Mouse (Mus musculus): ENCODE results near the gene Ptprt.

Ptprt gene

DNA sequence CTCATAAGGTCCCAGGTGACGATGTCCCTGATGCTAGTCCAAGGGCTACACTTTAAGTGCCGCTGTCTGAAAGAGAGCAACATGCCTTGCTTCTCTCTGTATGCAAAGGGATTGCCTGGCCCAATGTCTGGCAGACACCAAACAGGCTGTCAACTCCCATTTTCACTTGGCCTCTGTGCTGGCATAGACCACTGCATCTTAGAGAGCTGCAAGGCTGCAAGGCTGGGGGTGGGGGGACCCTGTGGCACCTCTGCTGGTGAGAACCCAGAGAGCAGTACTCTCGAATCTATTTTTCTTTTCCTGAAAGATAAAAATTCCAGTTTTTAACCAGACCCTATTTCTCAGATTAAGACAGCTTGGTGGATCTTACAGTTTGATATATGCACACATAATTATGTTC is 69.6 kb downstream of the Ptprt start:
- no peak for DNase-seq (ENCODE audit: low spot score in 2 of 2)

DNA sequence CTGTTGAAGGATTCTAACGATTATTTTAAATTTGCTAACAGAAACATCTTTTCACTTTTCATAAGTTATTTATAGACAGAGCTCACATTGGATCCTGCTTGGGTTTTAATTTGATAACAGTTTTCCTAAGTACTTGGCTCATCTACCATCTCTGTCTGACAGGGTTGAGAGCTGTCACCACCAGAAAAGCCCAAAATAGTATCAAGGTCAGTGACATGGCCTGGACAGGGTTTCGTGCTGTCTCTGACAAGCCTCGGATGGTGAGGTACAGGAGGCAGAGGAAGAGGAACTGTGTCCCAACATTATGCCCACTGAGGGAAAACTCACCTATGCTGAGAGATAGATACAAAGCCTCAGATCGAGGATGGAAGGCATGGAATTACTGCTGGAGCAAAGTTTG is 79.3 kb downstream of the Ptprt start:
- no peak for DNase-seq (ENCODE audit: low spot score in 2 of 2)

DNA sequence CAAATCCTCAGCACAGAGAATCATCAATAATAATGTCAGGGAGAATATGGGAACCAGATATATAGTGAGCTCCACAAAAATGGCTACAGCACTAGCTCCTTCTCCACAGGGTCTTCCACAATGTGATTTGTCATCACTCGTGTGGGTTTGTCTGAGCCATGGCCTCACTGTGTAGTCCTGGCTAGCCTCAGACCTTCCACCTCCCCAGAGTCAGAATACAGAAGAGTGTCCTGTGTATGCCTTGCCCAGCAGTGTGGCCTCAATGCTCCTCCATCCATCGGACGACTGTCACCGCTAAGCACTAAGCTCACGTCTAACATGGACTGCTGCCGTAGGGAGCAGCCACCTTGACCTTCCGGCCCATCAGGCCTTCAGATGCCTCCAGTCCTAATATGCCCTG is 83.1 kb downstream of the Ptprt start:
- no peak for DNase-seq (ENCODE audit: low spot score in 2 of 2)

DNA sequence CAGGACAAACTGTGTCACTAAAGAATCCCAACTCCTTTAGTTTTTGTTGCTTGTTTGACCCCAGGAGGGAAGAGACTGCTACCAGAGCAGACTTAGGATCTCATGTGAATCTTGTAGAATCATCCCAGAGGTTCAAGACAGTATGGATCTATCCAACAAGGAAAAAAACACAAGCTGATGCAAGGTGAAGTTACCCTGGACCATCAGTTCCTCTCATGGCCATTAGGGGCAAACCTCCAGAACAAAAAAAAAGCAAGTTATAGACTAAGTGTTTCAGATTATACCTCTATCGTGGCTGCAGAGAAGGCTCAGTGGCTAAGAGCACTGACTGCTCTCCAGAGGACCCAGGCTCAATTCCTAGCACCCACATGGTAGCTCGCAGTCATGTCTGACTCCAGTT is 88.1 kb downstream of the Ptprt start:
- no peak for DNase-seq (ENCODE audit: low spot score in 2 of 2)

DNA sequence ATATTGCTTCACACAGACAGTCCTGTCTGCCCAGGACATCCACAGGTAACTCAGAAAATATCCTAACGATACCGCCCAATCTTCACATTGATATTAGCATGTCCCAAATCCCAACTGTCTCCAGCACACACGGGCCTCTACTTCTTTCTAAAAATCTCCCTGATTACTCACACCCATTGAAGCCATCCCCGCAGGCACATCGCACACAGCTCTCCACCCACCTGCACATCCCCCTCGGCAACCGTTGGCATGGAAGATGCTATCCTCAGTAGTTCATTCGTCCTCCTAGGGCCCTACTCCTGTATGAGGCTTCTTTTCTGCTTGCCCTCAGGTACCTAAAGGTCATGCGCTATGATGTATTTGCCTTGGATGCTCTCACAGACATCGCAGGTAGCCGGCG is 89.9 kb downstream of the Ptprt start:
- no peak for DNase-seq (ENCODE audit: low spot score in 2 of 2)

DNA sequence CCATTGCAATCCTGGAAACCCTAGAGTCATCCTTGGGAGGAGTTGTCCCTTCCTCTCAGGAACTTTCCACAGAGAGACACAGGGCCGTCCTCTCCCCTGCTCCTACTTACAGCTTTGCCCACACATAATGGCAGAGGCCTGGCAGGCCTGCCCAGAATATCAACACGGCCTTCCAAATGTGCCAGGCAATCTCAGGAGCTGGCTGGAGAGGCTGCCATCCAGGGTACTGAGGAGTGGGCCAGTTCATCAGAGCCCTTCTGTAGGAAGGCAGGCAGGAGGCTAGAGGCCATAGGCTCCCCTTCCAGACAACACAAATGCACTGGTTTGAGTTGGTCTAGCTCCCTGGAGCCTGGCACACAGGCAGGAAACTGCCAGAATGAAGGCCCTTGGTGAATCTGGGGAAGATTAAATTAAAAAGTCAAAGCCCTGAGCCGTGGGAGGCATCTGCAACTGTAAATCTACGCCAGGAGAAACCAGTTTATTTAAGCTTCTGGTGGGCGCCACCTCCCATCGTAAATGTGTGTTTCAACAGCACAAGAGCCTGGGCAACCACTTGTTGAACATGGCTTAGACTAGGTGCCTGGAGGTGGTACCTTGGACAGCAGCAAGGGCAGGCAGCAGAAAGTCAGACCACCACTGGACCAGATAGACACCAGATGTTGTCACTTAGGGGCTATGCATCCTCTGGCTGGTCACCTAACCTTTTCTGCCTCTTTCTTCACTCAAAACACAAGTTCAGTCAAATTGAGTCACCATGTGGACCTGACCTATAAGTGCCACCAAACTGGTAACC is 92.4 kb downstream of the Ptprt start:
- no peak for DNase-seq (ENCODE audit: low spot score in 2 of 2)

DNA sequence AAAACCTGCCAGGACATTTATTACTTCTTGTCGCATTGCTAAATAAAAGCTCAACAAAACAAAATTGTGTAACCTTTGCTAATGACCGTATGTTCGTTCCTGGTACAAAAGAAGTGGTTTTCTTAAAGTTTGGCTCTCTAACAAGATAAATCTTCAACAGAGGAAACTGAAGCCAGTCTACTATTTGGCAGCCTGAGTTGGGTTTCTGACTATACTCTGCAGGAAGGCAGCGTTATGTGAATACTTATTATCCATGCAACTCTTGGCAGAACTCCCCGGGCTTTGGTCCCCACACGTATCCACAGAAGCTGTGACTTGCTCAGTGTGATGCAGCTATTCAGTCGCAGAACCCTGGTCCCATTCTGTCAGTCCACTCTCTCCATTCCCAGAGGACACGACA is 112.6 kb downstream of the Ptprt start:
- DNase-seq (ENCODE audit: low spot score in 2 of 2) = peak in 1 of 2 experiments; percentile 18

DNA sequence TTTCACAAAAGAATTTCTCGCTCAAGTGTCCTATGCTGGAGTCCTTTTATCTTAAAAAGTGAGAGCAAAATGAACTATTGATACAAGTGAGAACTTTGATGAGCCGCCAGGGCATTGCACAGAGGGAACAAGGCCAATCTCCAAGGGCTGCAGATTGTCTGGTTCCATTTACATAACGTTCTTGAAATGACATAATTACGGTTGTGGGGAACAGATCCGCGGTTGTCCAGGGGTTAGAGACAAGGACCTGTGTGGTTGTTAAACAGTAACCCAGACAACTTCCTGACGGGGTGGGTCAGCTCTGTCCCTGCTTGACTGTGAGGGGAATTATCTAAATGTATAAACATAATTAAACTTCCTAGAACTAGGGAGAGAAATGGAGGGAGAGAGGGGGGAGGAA is 129.3 kb downstream of the Ptprt start:
- no peak for DNase-seq (ENCODE audit: low spot score in 2 of 2)

DNA sequence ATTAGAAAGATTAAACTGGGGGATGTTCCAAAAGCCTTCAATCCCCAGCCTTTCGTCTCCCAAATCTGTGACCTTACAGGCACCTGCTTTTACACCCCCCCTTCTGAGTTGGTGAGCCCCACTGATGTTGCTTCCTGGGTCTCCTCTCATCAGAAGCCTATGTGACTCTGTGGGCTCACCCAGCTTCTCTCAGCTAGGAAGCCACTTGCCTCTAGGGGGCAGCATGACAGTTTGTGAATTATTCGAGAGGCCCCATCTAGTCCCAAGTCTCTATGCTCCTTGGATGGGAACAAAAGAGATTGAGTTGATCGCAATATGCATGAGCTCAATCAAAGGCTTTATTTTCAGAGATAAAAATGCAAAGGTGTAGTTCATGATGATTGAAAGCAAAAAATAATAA is 132.0 kb downstream of the Ptprt start:
- no peak for DNase-seq (ENCODE audit: low spot score in 2 of 2)

DNA sequence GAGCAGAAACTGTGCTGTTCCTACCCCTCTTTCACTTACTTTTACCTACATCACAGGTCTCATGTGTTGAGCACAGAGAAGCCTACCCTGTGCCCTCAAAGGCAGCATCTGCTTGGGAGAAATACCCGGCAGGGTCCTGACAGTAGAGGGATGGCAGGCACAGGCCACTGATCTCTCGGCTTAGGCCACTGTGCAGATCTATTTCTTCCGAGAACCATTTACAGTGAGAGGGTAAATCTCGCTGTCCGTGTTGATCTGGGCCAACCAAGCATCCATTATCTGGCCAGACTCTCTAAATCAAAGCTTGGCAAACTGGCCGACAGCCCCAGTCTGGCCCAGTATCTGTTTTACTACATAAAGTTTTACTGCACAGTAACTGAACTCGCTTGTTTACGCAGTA is 145.0 kb downstream of the Ptprt start:
- no peak for DNase-seq (ENCODE audit: low spot score in 2 of 2)

DNA sequence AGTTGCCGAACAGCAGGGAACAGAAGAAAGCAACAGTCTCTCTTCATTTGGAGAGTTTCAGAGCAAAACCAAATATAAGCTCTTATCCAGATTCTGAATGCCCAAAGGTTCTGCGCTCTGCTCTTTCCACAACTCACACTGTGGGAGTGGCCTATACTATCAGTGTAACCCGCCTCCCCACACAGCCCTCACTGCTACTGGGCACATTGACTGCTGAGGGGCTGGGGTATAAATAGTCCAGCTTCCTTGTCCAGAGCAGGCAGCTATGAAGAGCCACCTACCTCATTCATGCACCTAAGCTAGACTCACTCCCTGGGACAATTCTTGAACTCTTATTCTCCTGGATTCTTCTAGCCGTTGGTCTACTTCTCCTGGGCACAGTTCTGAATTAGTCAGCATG is 147.9 kb downstream of the Ptprt start:
- DNase-seq (ENCODE audit: low spot score in 2 of 2) = no peak

DNA sequence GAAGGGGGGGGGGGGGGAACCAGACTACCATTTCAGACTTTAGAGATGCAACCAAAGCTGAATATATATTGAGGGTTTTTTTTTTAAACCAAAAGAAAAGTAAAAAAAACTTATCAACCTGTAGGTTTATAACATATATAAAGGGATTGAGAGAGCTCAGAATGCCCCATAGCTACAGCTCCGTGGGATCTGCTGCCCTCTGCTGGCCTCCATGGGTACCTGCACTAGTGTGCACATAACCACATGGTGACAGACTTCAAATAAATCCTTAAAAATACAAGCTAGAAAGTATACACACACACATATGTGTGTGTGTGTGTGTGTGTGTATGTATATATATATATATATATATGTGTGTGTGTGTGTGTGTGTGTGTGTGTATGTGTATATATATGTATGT is 148.9 kb downstream of the Ptprt start:
- no peak for DNase-seq (ENCODE audit: low spot score in 2 of 2)

DNA sequence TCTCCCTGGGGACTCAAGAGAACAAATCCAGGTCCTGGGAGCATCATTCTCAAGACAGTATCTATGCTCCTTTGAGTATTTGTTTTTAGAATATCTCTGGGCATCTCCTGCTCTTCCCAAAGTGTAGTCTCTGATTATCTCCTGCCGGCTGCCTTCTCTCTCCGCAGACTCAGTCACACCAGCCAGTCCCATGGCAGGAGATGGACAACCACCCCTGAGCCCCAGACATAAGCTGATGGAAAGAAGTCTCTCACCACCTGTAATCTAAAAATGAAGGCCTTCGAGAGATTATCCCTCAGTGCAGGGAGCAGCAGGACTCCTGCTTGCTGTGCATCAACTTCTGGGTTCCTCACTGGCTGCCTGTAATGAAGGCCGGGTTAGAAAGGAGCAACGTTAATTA is 151.9 kb downstream of the Ptprt start:
- DNase-seq (ENCODE audit: low spot score in 2 of 2) = no peak

DNA sequence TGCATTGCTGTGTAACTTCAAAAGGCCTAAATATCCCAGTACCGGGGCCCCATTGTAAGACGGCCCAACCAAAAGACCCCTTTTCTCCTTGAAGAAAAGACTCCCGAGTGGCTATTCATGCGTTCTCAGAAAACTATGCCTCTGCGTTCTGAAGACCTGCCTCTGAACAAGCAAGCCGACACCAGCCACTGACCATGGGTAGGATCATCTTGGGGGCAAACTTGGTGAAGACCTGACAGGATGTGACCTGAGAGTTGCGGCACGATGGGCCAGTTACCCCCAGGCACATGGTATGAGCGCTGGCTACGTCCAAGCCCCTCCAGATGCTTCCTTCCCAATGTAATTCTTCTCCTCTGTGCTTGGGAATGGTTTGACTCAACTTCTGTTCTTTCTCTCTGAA is 153.3 kb downstream of the Ptprt start:
- no peak for DNase-seq (ENCODE audit: low spot score in 2 of 2)

DNA sequence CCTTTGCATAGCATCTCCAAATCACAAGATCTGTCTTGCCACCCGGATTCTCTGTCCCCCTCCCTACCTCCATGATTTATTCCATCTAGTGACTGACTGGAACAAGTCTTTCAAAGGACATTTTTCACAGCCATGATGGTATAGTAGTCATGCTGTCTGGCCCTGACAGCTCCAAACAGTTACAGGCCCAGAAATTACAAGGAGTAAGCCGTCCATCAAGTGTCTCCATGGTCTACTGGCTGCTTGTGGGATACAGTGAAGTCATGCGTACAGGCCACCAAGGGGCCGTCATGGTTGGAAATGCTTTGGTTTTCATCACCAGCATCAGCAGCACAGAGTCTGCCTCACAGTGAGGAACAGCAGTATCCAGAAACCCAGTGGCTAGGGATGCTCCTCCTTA is 156.1 kb downstream of the Ptprt start:
- DNase-seq (ENCODE audit: low spot score in 2 of 2) = no peak

DNA sequence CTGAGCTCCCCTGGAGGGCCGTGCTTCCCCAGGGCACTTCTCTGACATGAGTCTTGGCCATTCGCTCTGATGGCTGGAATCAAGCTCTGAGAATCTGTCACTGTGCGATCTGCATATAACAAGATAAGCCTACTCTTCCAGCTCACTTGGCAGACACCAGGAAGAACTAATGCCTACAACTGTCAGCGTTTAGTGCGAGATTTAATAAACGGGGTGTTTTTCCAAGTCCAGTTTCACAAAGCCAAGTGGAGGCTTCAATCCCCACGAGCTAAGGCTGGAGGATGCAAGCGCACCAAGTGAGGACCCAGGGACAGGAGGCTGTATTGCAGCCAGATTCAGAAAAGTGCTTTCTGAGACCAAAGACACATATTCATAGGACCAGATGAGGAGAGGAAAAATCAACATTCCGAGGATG is 161.4 kb downstream of the Ptprt start:
- peak in 1 of 2 experiments; percentile 11 for DNase-seq (ENCODE audit: low spot score in 2 of 2)

DNA sequence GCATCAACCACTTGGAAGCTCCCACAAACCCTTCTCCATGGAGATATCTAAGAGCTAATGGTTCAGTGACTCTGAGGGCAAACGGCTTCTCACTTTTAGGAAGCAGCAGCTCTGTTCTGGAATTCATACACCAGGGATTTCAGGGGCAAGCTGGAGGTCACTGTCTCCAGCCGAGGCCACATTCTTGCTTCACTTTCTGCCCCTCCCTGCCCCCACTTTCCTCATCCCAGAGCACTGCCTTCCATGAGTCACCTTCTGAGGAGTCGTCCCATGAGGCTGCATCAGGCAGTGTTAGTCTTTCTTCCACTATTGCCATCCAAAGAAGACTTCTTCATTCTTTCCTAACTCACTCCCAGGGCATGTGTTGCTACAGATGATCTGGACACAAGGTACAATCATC is 162.8 kb downstream of the Ptprt start:
- no peak for DNase-seq (ENCODE audit: low spot score in 2 of 2)

DNA sequence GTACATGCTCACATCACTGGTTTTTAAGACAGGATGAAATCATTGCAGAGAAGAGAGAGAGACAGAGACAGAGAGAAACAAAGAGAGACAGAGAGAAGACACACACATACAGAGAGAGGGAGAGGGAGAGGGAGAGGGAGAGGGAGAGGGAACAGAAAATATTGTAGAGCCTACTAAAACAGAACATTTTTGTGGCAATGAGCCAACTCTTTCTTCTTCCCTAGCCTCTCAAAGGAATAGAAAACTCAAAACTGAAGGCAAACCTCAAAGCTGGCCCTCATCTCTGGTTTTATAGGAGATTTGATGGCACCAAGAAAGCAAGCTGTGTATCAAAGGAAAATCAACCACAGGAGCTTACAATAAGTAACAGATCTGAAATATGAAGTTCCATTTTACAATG is 176.9 kb downstream of the Ptprt start:
- DNase-seq (ENCODE audit: low spot score in 2 of 2) = no peak

DNA sequence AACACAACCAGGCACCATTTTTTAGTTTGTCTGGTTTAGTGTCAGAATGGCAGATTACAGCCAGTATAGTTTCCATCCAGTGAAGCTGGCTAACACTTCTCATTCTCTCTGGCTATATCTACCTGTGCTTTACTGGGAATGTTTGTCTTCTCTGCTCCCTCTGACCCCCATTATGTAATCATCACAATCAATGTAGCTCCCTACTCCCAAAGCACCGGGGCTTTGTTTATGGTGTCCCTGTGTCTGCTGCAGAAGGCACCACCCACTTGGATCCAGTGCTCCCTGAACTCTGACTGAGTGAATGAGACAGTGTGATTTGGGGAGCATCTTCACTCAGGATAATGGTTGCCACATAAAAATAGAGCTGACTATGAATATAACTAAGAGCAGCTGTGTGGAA is 217.8 kb downstream of the Ptprt start:
- DNase-seq (ENCODE audit: low spot score in 2 of 2) = no peak

DNA sequence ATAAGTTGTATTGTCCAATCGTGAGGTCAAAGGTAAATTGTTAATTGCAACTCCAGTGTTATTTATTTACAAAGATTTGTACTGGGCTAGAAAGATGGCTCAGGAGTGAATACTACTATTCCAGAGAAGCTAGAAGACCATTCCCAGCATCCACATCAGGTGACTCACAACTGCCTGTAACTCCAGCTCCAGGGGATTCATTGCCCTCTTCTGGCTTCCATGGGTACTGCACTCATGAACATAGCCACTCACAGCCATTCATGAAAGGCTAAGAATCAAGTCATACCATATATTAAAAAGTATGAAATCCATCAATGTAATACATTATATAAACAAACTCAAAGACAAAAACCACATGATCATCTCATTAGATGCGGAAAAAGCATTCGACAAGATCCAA is 224.3 kb downstream of the Ptprt start:
- DNase-seq (ENCODE audit: low spot score in 2 of 2) = no peak

DNA sequence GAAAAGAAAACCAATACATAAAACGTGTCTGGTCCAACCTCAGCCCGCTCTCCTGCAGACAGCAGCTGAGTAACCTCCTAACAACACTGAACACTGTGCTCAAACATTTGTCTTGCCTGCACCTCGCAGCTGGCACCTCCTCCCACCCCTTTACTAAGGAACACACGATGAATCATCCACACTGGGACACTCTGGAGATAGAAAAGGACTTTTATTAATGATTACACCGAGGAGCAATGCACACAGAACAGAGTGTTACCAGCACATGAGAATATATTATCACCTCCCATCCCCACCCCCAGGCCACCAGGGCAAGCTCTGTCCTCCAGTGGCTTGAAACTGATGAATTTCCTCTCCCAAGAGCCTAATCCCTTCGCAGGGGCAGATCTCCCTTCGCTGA is 230.8 kb downstream of the Ptprt start:
- DNase-seq (ENCODE audit: low spot score in 2 of 2) = no peak

DNA sequence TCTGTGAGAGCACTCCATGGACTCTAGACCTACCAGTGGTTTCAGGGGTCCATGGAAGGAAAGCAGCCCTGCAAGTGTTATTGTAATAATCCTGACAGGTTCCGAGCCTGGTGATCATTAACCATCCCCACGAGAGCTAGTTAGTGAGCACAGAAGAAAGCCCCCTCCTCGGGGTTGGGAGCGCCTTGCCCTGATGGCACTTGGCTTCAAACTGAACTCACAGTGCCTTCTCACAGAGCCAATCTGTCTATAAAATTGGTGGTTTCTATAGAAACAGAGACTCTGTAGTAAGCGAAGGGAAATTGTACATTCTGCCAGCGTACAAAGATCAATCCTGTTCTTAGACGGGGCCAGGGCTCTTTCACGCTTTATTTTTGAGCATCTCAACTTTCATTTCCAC is 234.8 kb downstream of the Ptprt start:
- no peak for DNase-seq (ENCODE audit: low spot score in 2 of 2)

DNA sequence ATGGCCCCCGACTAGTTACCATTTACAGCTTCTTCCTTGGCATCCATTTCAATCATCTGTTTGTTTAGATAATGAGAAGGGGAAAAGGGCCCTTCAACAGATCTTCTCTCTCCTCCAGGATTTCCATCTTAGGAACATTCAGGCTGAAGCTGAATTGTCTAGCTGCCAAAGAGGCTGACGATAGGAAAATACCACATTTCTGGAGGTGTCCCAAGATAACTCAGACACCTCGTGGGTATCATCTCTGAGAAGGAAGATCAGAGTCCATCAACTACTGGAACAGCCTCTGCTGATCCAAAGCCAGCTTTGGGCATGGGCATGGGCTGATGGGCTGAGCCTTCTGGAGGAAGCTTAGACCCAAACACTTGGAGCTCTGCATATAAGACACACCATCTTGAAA is 242.8 kb downstream of the Ptprt start:
- no peak for DNase-seq (ENCODE audit: low spot score in 2 of 2)

Data from cerebellum, postnatal 4 days (tissue).